Mouse (Mus musculus) neural tube, embryonic 11.5 days (tissue): Measurements from ENCODE around the gene Ccdc170. TPM values are rescaled to one million over a fixed set of nuclear protein-coding genes. Genes with fewer than 3 reads are reported as not detected.
A peak's percentile ranks its signal among the peaks of the same experiment; 100 is the strongest.

Source experiments
- ATAC-seq: fragments of 200-750 bp; cut with Nextera tagmentation; 2 replicates; pipeline ENCODE4 v1.8.0; 2017; ENCODE audit warnings: moderate number of reproducible peaks, mild to moderate bottlenecking, moderate TSS enrichment, moderate library complexity; ENCODE audit not compliant: insufficient read depth, low FRiP score, low TSS enrichment
- DNase-seq: peaks from one replicate; pipeline ENCODE4 v3.0.0-alpha.2; 2015; ENCODE audit warnings: low spot score
- H3K27ac ChIP-seq: fragments of 300-500 bp; sonication (generic); 2 replicates; pipeline ENCODE4 v1.5.1; 2014; ENCODE audit warnings: low read depth, mild to moderate bottlenecking, low read length
- H3K27me3 ChIP-seq: fragments of 300-500 bp; sonication (generic); 2 replicates; pipeline ENCODE4 v1.6.1; 2014; ENCODE audit warnings: mild to moderate bottlenecking, low read length, mixed read lengths; ENCODE audit not compliant: control insufficient read depth, insufficient read depth
- H3K36me3 ChIP-seq: fragments of 300-500 bp; sonication (generic); 2 replicates; pipeline ENCODE4 v1.6.1; 2014; ENCODE audit warnings: mild to moderate bottlenecking, low read length, moderate library complexity, mixed read lengths; ENCODE audit not compliant: control insufficient read depth, insufficient read depth
- H3K4me1 ChIP-seq: fragments of 300-500 bp; sonication (generic); 2 replicates; pipeline ENCODE4 v1.6.1; 2014; ENCODE audit warnings: low read length, mixed read lengths; ENCODE audit not compliant: control insufficient read depth, insufficient read depth
- H3K4me2 ChIP-seq: fragments of 300-500 bp; sonication (generic); 2 replicates; pipeline ENCODE4 v1.6.1; 2014; ENCODE audit warnings: low read depth, mild to moderate bottlenecking, moderate library complexity
- H3K4me3 ChIP-seq: fragments of 300-500 bp; sonication (generic); 2 replicates; pipeline ENCODE4 v1.5.1; 2014; ENCODE audit warnings: low read depth, low read length
- H3K9ac ChIP-seq: fragments of 300-500 bp; sonication (generic); 2 replicates; pipeline ENCODE4 v1.6.1; 2014; ENCODE audit warnings: mild to moderate bottlenecking, low read length
- H3K9me3 ChIP-seq: fragments of 300-500 bp; sonication (generic); 2 replicates; pipeline ENCODE4 v1.6.1; 2016; ENCODE audit warnings: low read length; ENCODE audit not compliant: control insufficient read depth
- WGBS: fragments of 180-500 bp; shearing (Covaris S2); extraction: QIAGEN DNeasy Blood & Tissue Kit; methylation state at CpG from one replicate; pipeline ENCODE4 v1.1.7; 2014; 5-methylcytosine and 5-hydroxymethylcytosine counted together
- polyA plus RNA-seq: library from polyadenylated mRNA; unstranded; fragments of >200 nt; fragmentation: Nextera tagmentation; extraction: Ambion mirVana; gene quantifications from 2 replicates; pipeline ENCODE4 v1.2.1, GENCODE M21; 2014

Gene Ccdc170
- polyA plus RNA-seq, 1 experiment from 2014 or later = not detected

GRCm38 (mm10) chr10:4492909-4493308, 10.6 kb downstream of the Ccdc170 start:
- Histone ChIP-seq H3K4me3 (no peak overlapping the region), H3K36me3 (no peaks in the 10 kb centered on the region), H3K9ac (no peak overlapping the region), H3K27ac (no peak overlapping the region), H3K9me3 (no peaks in the 10 kb centered on the region), H3K4me2 (no peak overlapping the region), H3K4me1 (no peaks in the 10 kb centered on the region), H3K27me3 (no peaks in the 10 kb centered on the region)
- 5% methylated on average over 4 of the region's 4 CpGs for WGBS
- ATAC-seq (no peak), DNase-seq (no peak)

GRCm38 (mm10) chr10:4503251-4503650, 20.9 kb downstream of the Ccdc170 start:
- DNase-seq (no peak), ATAC-seq (no peak)
- H3K27ac ChIP-seq = no peak overlapping the region
- no peak overlapping the region for H3K4me2 ChIP-seq
- no peak overlapping the region for H3K9ac ChIP-seq
- no peak overlapping the region for H3K4me3 ChIP-seq
- H3K27me3 ChIP-seq = no peaks in the 10 kb centered on the region
- no peaks in the 10 kb centered on the region for H3K36me3 ChIP-seq
- H3K4me1 ChIP-seq = no peaks in the 10 kb centered on the region
- 85% methylated on average over 8 of the region's 8 CpGs for WGBS
- H3K9me3 ChIP-seq = no peaks in the 10 kb centered on the region

GRCm38 (mm10) chr10:4512725-4513124, 30.4 kb downstream of the Ccdc170 start:
- H3K4me2 ChIP-seq = no peak overlapping the region
- no peak for DNase-seq
- no peaks in the 10 kb centered on the region for H3K27me3 ChIP-seq
- H3K27ac ChIP-seq = no peak overlapping the region
- ATAC-seq = no peak
- 85% methylated on average over 9 of the region's 9 CpGs for WGBS
- H3K4me3 ChIP-seq = no peak overlapping the region
- H3K4me1 ChIP-seq = no peaks in the 10 kb centered on the region
- H3K36me3 ChIP-seq = no peaks in the 10 kb centered on the region
- no peak overlapping the region for H3K9ac ChIP-seq
- no peaks in the 10 kb centered on the region for H3K9me3 ChIP-seq

- no peaks in the 10 kb centered on the region for H3K27me3 ChIP-seq
- no peak for DNase-seq
- H3K4me3 ChIP-seq = no peak overlapping the region
- no peak overlapping the region for H3K4me2 ChIP-seq
- H3K9me3 ChIP-seq = no peaks in the 10 kb centered on the region
- WGBS = 92% methylated on average over 2 of the region's 2 CpGs
- no peaks in the 10 kb centered on the region for H3K36me3 ChIP-seq
- H3K4me1 ChIP-seq = no peaks in the 10 kb centered on the region
- ATAC-seq = no peak
- H3K9ac ChIP-seq = no peak overlapping the region
- H3K27ac ChIP-seq = no peak overlapping the region
These were observed 35.3 kb downstream of the Ccdc170 start for GRCm38 (mm10) chr10:4517614-4518013.

GRCm38 (mm10) chr10:4519645-4520044, 37.3 kb downstream of the Ccdc170 start:
- no peaks in the 10 kb centered on the region for H3K9me3 ChIP-seq
- no peak overlapping the region for H3K27ac ChIP-seq
- no peaks in the 10 kb centered on the region for H3K36me3 ChIP-seq
- no peak overlapping the region for H3K4me3 ChIP-seq
- no peaks in the 10 kb centered on the region for H3K4me1 ChIP-seq
- H3K27me3 ChIP-seq = no peaks in the 10 kb centered on the region
- WGBS = 88% methylated on average over 3 of the region's 3 CpGs
- ATAC-seq = no peak
- DNase-seq = no peak
- no peak overlapping the region for H3K4me2 ChIP-seq
- H3K9ac ChIP-seq = no peak overlapping the region

- Histone ChIP-seq H3K9me3 (no peaks in the 10 kb centered on the region), H3K4me1 (no peaks in the 10 kb centered on the region), H3K36me3 (no peaks in the 10 kb centered on the region), H3K27me3 (no peaks in the 10 kb centered on the region), H3K27ac (no peak overlapping the region), H3K9ac (no peak overlapping the region), H3K4me2 (no peak overlapping the region), H3K4me3 (no peak overlapping the region)
- ATAC-seq (no peak), DNase-seq (no peak)
- 55% methylated on average over 6 of the region's 6 CpGs for WGBS
These were observed 38.2 kb downstream of the Ccdc170 start for GRCm38 (mm10) chr10:4520394-4521102.

- DNase-seq (no peak), ATAC-seq (no peak)
These were observed 39.8 kb downstream of the Ccdc170 start for GRCm38 (mm10) chr10:4522116-4522515.

GRCm38 (mm10) chr10:4523078-4523477, 40.8 kb downstream of the Ccdc170 start:
- Histone ChIP-seq H3K27ac (no peak overlapping the region), H3K4me1 (peaks cover 2% of the 10 kb centered on the region; the same call in 1 of the 2 replicates), H3K36me3 (no peaks in the 10 kb centered on the region), H3K4me2 (no peak overlapping the region), H3K4me3 (no peak overlapping the region), H3K9ac (no peak overlapping the region), H3K9me3 (no peaks in the 10 kb centered on the region), H3K27me3 (no peaks in the 10 kb centered on the region)
- WGBS = 46% methylated on average over 4 of the region's 4 CpGs
- no peak for ATAC-seq
- no peak for DNase-seq

More at GRCm38 (mm10) chr10:4522116-4522515, 39.8 kb downstream of the Ccdc170 start:
- 89% methylated on average over 3 of the region's 3 CpGs for WGBS
- no peaks in the 10 kb centered on the region for H3K4me1 ChIP-seq
- H3K27me3 ChIP-seq = no peaks in the 10 kb centered on the region
- H3K27ac ChIP-seq = no peak overlapping the region
- H3K9ac ChIP-seq = no peak overlapping the region
- H3K4me3 ChIP-seq = no peak overlapping the region
- no peaks in the 10 kb centered on the region for H3K36me3 ChIP-seq
- H3K4me2 ChIP-seq = no peak overlapping the region
- H3K9me3 ChIP-seq = no peaks in the 10 kb centered on the region

GRCm38 (mm10) chr10:4528043-4528442, 45.7 kb downstream of the Ccdc170 start:
- peak; percentile 31 for DNase-seq
- ATAC-seq = peak; percentile 65
- Histone ChIP-seq H3K9me3 (no peaks in the 10 kb centered on the region), H3K4me1 (peaks cover 5% of the 10 kb centered on the region; the same call in 1 of the 2 replicates), H3K9ac (no peak overlapping the region), H3K27me3 (no peaks in the 10 kb centered on the region), H3K27ac (no peak overlapping the region), H3K4me2 (no peak overlapping the region), H3K4me3 (no peak overlapping the region), H3K36me3 (no peaks in the 10 kb centered on the region)
- WGBS = 32% methylated on average over 7 of the region's 7 CpGs
